Comparison of ENCODE assay signal across 7 mouse cellular contexts in the genomic region with DNA sequence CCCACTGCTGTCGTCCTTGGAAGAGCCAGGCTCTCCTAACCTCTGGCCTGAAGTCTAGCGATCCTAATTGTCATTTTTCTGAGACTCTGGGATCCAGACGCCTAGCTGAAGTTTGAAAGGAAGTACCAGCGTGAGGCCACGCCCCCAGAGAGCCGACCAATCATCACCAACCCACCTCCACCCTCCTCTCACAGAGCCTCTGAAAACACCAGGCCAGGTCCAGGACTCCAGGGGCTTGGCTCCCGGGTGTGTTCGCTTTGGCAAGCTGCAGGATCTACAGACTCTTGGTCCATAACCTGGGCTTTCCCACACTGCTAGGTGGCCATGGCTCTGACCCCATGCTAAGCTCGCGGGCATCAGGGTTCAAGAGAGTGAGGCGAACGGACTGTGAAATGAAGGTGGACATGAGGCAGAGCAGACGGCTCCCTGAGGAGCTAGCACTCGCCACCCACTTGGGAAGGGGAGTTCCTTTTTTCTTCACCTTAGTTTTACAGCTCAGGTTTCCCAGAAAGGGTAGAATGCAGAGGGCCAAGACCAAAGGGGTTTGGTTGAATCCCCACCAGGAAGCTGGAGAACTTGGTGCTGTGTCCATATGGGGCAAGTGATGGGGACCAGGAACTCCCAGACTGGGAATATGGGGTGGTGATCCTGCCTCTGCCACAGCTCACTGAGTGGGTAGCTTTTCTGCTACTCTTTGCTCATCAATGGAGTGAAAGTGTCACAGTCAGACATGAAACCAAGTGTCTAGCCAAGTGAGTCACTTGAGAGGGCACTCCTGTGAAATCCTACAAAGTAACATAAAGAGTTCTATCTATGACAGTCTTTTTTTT. TPM values are rescaled to one million over a fixed set of nuclear protein-coding genes. Genes with fewer than 3 reads are reported as not detected.
A peak's percentile ranks its signal among the peaks of the same experiment; 100 is the strongest.
DNase-seq lines count a peak whose midpoint lies in the region; ATAC-seq and TF ChIP-seq lines count a peak whose summit lies in the region.

No protein-coding gene starts in this region.

- no peak for TF ChIP-seq CTCF in gastrocnemius, adult 2 months (IDR thresholded peaks at IDR 0.05)

- peak; percentile 81 for DNase-seq in Muller cell, postnatal 12 days (ENCODE audit: inconsistent ontology term)
- peak; percentile 59 for DNase-seq in c-Kit-negative CD71-positive TER-119-positive erythroid progenitor cells, embryonic 14.5 days (ENCODE audit: low read depth, low spot score)
- peak; percentile 82 for DNase-seq in gastrocnemius, adult 2 months

- peak overlapping the region; percentile 64 for H3K4me3 ChIP-seq in gastrocnemius, adult 2 months
- H3K4me3 ChIP-seq in hindbrain, embryonic 15.5 days: peak overlapping the region; percentile 23
- peak overlapping the region; percentile 38 for H3K4me3 ChIP-seq in limb, embryonic 15.5 days
- peak overlapping the region; percentile 22 for H3K4me3 ChIP-seq in midbrain, embryonic 15.5 days
- peak overlapping the region; percentile 15 for H3K4me3 ChIP-seq in stomach, embryonic 14.5 days (ENCODE audit: low read depth, low read length)

- 4% methylated on average over 14 of the region's 14 CpGs for WGBS in hindbrain, embryonic 15.5 days
- WGBS in limb, embryonic 15.5 days: 3% methylated on average over 14 of the region's 14 CpGs
- WGBS in midbrain, embryonic 15.5 days: 3% methylated on average over 14 of the region's 14 CpGs
- WGBS in stomach, embryonic 14.5 days: under 1% methylated on average over 14 of the region's 14 CpGs

- peak; percentile 66; the same call in 1 of the 2 replicates for ATAC-seq in hindbrain, embryonic 15.5 days (ENCODE audit: low FRiP score, low read depth)
- peak; percentile 85 for ATAC-seq in limb, embryonic 15.5 days (ENCODE audit: insufficient number of reproducible peaks, low FRiP score, low TSS enrichment, low read depth)
- ATAC-seq in midbrain, embryonic 15.5 days (replicated peaks): no peak; the same call in 1 of the 2 replicates
- ATAC-seq in stomach, embryonic 14.5 days (ENCODE audit: insufficient number of reproducible peaks, insufficient read depth, low FRiP score, low read depth): peak; percentile 94

- no peaks in the 10 kb centered on the region for H3K4me1 ChIP-seq in hindbrain, embryonic 15.5 days (replicated peaks)
- H3K4me1 ChIP-seq in limb, embryonic 15.5 days: peaks cover 9% of the 10 kb centered on the region
- peaks cover 4% of the 10 kb centered on the region; the same call in 1 of the 2 replicates for H3K4me1 ChIP-seq in midbrain, embryonic 15.5 days
- H3K4me1 ChIP-seq in stomach, embryonic 14.5 days (ENCODE audit: control insufficient read depth, insufficient read depth, low read length): no peaks in the 10 kb centered on the region

- H3K36me3 ChIP-seq in hindbrain, embryonic 15.5 days: no peaks in the 10 kb centered on the region
- H3K36me3 ChIP-seq in limb, embryonic 15.5 days: no peaks in the 10 kb centered on the region
- no peaks in the 10 kb centered on the region for H3K36me3 ChIP-seq in midbrain, embryonic 15.5 days (replicated peaks)
- H3K36me3 ChIP-seq in stomach, embryonic 14.5 days (ENCODE audit: control insufficient read depth, insufficient read depth, low read length): no peaks in the 10 kb centered on the region

- peak overlapping the region; percentile 66 for H3K27ac ChIP-seq in gastrocnemius, adult 2 months
- H3K27ac ChIP-seq in hindbrain, embryonic 15.5 days (replicated peaks): no peak overlapping the region
- no peak overlapping the region; the same call in 1 of the 2 replicates for H3K27ac ChIP-seq in limb, embryonic 15.5 days
- no peak overlapping the region for H3K27ac ChIP-seq in midbrain, embryonic 15.5 days
- H3K27ac ChIP-seq in stomach, embryonic 14.5 days (ENCODE audit: low read length): no peak overlapping the region

- intact Hi-C loops in gastrocnemius, adult 2 months (cut with DNase I): no loop called here

- H3K27me3 ChIP-seq in hindbrain, embryonic 15.5 days: no peaks in the 10 kb centered on the region
- H3K27me3 ChIP-seq in limb, embryonic 15.5 days: no peaks in the 10 kb centered on the region
- no peaks in the 10 kb centered on the region for H3K27me3 ChIP-seq in midbrain, embryonic 15.5 days (replicated peaks)
- H3K27me3 ChIP-seq in stomach, embryonic 14.5 days (ENCODE audit: control insufficient read depth, insufficient read depth, low read length): no peaks in the 10 kb centered on the region

- H3K4me2 ChIP-seq in hindbrain, embryonic 15.5 days: peak overlapping the region; percentile 51
- peak overlapping the region; percentile 68 for H3K4me2 ChIP-seq in limb, embryonic 15.5 days
- H3K4me2 ChIP-seq in midbrain, embryonic 15.5 days: peak overlapping the region; percentile 45
- H3K4me2 ChIP-seq in stomach, embryonic 14.5 days (replicated peaks; ENCODE audit: low read depth, low read length): peak overlapping the region; percentile 48

- H3K9ac ChIP-seq in hindbrain, embryonic 15.5 days: no peak overlapping the region
- H3K9ac ChIP-seq in limb, embryonic 15.5 days: no peak overlapping the region
- no peak overlapping the region for H3K9ac ChIP-seq in midbrain, embryonic 15.5 days
- H3K9ac ChIP-seq in stomach, embryonic 14.5 days (replicated peaks; ENCODE audit: low read depth, low read length): 0 out of 2 replicates have a peak overlapping the region, but pooled peaks have one; percentile 1

- H3K9me3 ChIP-seq in hindbrain, embryonic 15.5 days: no peaks in the 10 kb centered on the region
- H3K9me3 ChIP-seq in limb, embryonic 15.5 days: no peaks in the 10 kb centered on the region
- no peaks in the 10 kb centered on the region for H3K9me3 ChIP-seq in midbrain, embryonic 15.5 days
- no peaks in the 10 kb centered on the region for H3K9me3 ChIP-seq in stomach, embryonic 14.5 days (ENCODE audit: control insufficient read depth, low read depth, low read length)

RNA-seq across cellular contexts. Expression of gene Scaf8, which starts 12.2 kb away (rescaled TPM):
- total RNA-seq in gastrocnemius, adult 2 months (2021): 10 to 100 TPM; 22.6 to 25.2 TPM
- polyA plus RNA-seq in hindbrain, embryonic 15.5 days (2015; fragmentation: Nextera tagmentation; extraction: Ambion mirVana): 15.6 and 17.1 TPM in 2 replicates
- polyA plus RNA-seq in limb, embryonic 15.5 days (2015; fragmentation: Nextera tagmentation; extraction: Ambion mirVana): 18.7 and 19.1 TPM in 2 replicates
- polyA plus RNA-seq in midbrain, embryonic 15.5 days (2015; fragmentation: Nextera tagmentation; extraction: Ambion mirVana): 16.9 and 18.4 TPM in 2 replicates
- 26.6 and 27.7 TPM in 2 replicates for polyA plus RNA-seq in stomach, embryonic 14.5 days (2014; fragmentation: Nextera tagmentation; extraction: Ambion mirVana)
